Mouse (Mus musculus): ENCODE data around the gene Lypla2. TPM values are rescaled to one million over a fixed set of nuclear protein-coding genes. Genes with fewer than 3 reads are reported as not detected.

Gene Lypla2
- polyA plus RNA-seq, 1 experiment from 2014 or later = 73.0 TPM

DNA sequence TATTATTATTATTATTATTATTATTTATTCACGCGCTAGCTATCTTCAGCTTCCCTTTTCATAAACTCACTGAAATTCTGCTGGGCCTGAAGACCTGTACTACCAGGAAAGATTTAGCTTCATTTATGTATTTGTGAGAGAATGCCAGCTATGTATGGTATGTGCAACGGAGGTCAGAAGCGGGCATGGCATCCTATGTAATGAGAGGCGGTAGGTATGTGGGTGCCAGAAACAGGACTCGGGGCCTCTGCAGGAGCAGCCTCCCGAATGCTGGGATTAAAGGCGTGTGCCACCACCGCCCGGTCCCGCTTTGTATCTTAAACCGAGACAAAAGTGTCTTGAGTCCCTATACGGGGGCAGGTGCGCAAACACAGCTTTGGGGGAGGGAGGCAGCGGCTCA is 9.5 kb downstream of the Lypla2 start:
- Histone ChIP-seq H3K4me2 (peak overlapping the region; percentile 97), H3K9me3 (replicated peaks) (no peaks in the 10 kb centered on the region), H3K36me3 (peaks cover 55% of the 10 kb centered on the region), H3K4me3 (peak overlapping the region; percentile 79), H3K27ac (ENCODE audit: poor library complexity, severe bottlenecking) (peak overlapping the region; percentile 92), H3K27me3 (replicated peaks) (no peaks in the 10 kb centered on the region), H3K9ac (peak overlapping the region; percentile 81), H3K4me1 (replicated peaks) (peaks cover 17% of the 10 kb centered on the region)
- ATAC-seq (ENCODE audit: insufficient number of reproducible peaks, low FRiP score) = peak; percentile 27; the same call in 1 of the 2 replicates
- WGBS = 6% methylated on average over 15 of the region's 15 CpGs

DNA sequence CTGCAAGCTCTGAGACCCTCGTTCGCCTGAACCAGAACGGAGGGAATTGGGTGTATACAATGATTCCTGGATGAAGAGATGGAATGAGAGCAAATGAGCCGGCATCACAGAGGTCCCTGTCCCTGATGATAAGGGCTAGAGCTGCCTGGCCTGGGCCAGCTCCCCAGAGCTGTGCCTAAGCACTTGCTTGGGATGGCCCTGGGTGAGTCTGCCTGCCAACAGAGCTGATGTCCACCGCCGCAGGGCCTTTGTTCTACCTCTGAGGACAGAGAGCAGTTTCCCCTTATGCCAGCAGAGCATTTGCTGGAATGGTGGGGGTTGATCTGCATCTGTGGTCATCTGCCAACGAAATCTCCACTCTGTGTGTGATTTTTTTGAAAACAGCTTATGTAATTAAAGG is 10.2 kb downstream of the Lypla2 start:
- Histone ChIP-seq H3K36me3 (peaks cover 53% of the 10 kb centered on the region), H3K4me1 (replicated peaks) (peaks cover 17% of the 10 kb centered on the region), H3K27me3 (replicated peaks) (no peaks in the 10 kb centered on the region), H3K9ac (no peak overlapping the region), H3K4me3 (no peak overlapping the region), H3K9me3 (replicated peaks) (no peaks in the 10 kb centered on the region), H3K4me2 (no peak overlapping the region), H3K27ac (ENCODE audit: poor library complexity, severe bottlenecking) (no peak overlapping the region)
- ATAC-seq (ENCODE audit: insufficient number of reproducible peaks, low FRiP score) = no peak
- WGBS = 82% methylated on average over 7 of the region's 7 CpGs

DNA sequence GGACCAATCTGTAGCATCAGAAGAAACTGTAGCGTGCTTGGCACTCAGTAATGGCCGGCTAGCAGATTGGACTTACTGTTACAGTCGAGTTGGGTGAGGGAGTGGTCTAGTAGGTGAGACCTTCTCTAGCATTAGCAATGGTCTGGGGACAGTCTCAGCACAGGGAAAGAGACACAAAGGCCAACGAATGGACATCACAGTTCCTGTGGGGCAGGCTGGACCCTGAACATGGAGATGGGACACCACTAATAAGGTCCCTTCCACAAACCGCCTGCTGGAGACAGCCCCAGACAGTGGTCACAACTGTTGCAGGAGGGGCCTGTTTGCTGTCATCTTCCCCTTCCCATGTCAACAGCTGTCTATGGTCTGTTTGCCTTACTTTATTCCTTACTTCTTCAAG is 10.7 kb downstream of the Lypla2 start:
- H3K4me2 ChIP-seq = no peak overlapping the region
- peaks cover 17% of the 10 kb centered on the region for H3K4me1 ChIP-seq (replicated peaks)
- H3K27me3 ChIP-seq (replicated peaks) = no peaks in the 10 kb centered on the region
- H3K27ac ChIP-seq (ENCODE audit: poor library complexity, severe bottlenecking) = no peak overlapping the region
- no peak overlapping the region for H3K9ac ChIP-seq
- 87% methylated on average over 5 of the region's 5 CpGs for WGBS
- no peak for ATAC-seq (ENCODE audit: insufficient number of reproducible peaks, low FRiP score)
- H3K4me3 ChIP-seq = no peak overlapping the region
- no peaks in the 10 kb centered on the region for H3K9me3 ChIP-seq (replicated peaks)
- H3K36me3 ChIP-seq = peaks cover 50% of the 10 kb centered on the region

DNA sequence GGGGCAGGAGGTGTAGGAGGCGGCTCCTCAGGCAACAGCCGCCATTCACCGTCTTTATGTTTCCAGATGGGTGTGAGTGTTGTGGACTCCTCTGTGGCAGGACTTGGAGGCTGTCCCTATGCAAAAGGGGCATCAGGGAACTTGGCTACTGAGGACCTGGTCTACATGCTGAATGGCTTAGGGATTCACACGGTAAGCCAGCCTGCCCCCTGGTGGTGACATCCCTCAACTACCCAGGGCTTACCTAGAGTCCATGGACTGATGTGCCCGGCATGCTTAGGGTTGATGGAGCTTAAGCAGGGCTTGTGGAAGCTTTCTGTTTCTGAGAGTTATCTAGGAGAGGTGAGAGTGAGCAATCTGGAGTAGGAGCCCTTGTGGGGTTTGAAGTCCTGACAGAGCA is 11.7 kb downstream of the Lypla2 start:
- 24% methylated on average over 5 of the region's 5 CpGs for WGBS
- Histone ChIP-seq H3K27ac (ENCODE audit: poor library complexity, severe bottlenecking) (no peak overlapping the region), H3K4me1 (replicated peaks) (peaks cover 17% of the 10 kb centered on the region), H3K27me3 (replicated peaks) (no peaks in the 10 kb centered on the region), H3K4me3 (no peak overlapping the region), H3K4me2 (no peak overlapping the region), H3K9me3 (replicated peaks) (no peaks in the 10 kb centered on the region), H3K36me3 (peaks cover 50% of the 10 kb centered on the region), H3K9ac (no peak overlapping the region)
- no peak for ATAC-seq (ENCODE audit: insufficient number of reproducible peaks, low FRiP score)

DNA sequence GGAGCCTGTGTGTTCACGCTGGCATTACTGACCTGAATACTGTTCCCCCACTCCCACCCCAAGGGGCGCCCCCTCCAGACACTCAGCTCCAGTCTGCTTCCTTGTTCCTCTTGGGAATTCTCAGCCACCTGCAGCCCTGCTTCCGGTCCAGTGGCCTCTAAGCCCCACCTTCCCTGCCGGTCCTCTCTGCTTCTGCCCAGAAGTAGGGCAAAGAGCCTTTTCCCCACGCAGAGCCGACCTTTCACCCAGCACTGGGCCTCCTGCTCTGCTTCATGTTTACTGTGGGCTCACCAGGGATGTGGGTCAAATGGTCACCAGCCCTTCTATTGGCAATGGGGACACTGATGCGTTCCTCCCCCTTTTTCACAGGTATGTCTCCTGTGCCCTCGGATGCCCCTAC is 14.1 kb downstream of the Lypla2 start:
- peaks cover 64% of the 10 kb centered on the region for H3K36me3 ChIP-seq
- H3K9ac ChIP-seq = no peak overlapping the region
- no peak for ATAC-seq (ENCODE audit: insufficient number of reproducible peaks, low FRiP score)
- H3K4me1 ChIP-seq (replicated peaks) = peaks cover 3% of the 10 kb centered on the region; the same call in 1 of the 2 replicates
- H3K9me3 ChIP-seq (replicated peaks) = no peaks in the 10 kb centered on the region
- no peaks in the 10 kb centered on the region for H3K27me3 ChIP-seq (replicated peaks)
- H3K27ac ChIP-seq (ENCODE audit: poor library complexity, severe bottlenecking) = no peak overlapping the region
- no peak overlapping the region for H3K4me3 ChIP-seq
- H3K4me2 ChIP-seq = no peak overlapping the region
- WGBS = 65% methylated on average over 8 of the region's 8 CpGs

DNA sequence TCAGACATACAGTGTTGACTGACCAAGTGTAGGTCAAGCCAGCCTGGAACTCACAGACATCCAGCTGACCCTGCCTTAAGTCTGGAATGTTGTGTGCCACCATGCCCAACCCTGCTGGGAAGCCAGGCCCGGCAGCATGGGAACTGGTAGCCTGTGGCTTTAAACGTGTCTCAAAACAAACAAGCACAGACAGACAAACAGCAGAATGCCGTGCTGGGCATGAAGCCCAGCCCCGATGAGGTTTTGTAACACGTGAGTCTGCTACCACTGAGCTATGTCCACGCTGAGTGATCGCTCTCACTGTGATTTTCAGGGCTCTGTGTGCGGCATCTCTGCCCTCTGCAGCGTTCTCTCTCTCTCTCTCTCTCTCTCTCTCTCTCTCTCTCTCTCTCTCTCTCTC is 16.5 kb downstream of the Lypla2 start:
- H3K4me1 ChIP-seq (replicated peaks) = no peaks in the 10 kb centered on the region
- no peak overlapping the region for H3K4me3 ChIP-seq
- peaks cover 77% of the 10 kb centered on the region for H3K36me3 ChIP-seq
- no peak overlapping the region for H3K27ac ChIP-seq (ENCODE audit: poor library complexity, severe bottlenecking)
- no peaks in the 10 kb centered on the region for H3K27me3 ChIP-seq (replicated peaks)
- H3K4me2 ChIP-seq = no peak overlapping the region
- no peak overlapping the region for H3K9ac ChIP-seq
- no peak for ATAC-seq (ENCODE audit: insufficient number of reproducible peaks, low FRiP score)
- WGBS = 78% methylated on average over 9 of the region's 9 CpGs
- H3K9me3 ChIP-seq (replicated peaks) = peaks cover 10% of the 10 kb centered on the region; the same call in 1 of the 2 replicates

DNA sequence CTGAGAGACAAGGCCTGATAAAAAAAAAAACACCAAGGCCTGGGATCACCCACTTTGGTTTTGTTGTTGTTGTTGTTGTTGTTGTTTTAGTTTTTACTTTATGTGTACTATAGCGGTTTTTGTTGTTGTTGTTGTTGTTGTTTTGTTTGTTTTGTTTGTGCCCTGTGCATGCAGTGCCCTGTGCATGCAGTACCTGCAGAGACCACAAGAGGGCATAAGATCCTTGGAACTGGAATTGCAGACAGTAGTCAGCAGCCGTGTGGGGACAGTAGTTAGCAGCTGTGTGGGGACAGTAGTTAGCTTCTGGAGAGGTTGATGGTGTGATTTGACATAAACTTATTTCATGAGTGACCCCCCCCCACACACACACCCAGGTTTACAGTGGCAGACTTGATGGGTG is 18.2 kb downstream of the Lypla2 start:
- peaks cover 70% of the 10 kb centered on the region for H3K36me3 ChIP-seq
- H3K27ac ChIP-seq (ENCODE audit: poor library complexity, severe bottlenecking) = no peak overlapping the region
- H3K9ac ChIP-seq = no peak overlapping the region
- peaks cover 12% of the 10 kb centered on the region for H3K4me1 ChIP-seq (replicated peaks)
- ATAC-seq (ENCODE audit: insufficient number of reproducible peaks, low FRiP score) = no peak
- no peaks in the 10 kb centered on the region for H3K27me3 ChIP-seq (replicated peaks)
- peaks cover 10% of the 10 kb centered on the region; the same call in 1 of the 2 replicates for H3K9me3 ChIP-seq (replicated peaks)
- H3K4me3 ChIP-seq = no peak overlapping the region
- no peak overlapping the region for H3K4me2 ChIP-seq
- WGBS = 20% methylated on average over 2 of the region's 2 CpGs

DNA sequence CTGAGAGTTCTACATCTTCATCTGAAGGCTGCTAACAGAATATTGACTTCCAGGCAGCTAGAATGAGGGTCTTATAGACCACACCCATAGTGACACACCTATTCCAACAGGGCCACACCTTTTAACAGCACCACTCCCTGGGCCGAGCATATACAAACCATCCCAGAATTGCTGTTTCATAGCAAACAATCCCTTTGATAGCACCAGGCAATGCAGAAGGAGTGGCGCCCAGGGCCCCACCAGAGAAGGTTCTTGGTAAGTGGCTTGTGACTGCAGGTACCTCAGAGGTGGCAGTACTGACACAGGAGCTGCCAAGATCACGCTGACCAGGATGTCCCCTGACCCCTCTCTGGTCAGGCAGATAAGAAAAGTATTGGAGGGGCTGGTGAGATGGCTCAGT is 19.2 kb downstream of the Lypla2 start:
- Histone ChIP-seq H3K9ac (no peak overlapping the region), H3K4me2 (no peak overlapping the region), H3K27ac (ENCODE audit: poor library complexity, severe bottlenecking) (no peak overlapping the region), H3K36me3 (peaks cover 62% of the 10 kb centered on the region), H3K9me3 (replicated peaks) (peaks cover 10% of the 10 kb centered on the region; the same call in 1 of the 2 replicates), H3K4me1 (replicated peaks) (peaks cover 20% of the 10 kb centered on the region), H3K27me3 (replicated peaks) (no peaks in the 10 kb centered on the region), H3K4me3 (no peak overlapping the region)
- no peak for ATAC-seq (ENCODE audit: insufficient number of reproducible peaks, low FRiP score)
- WGBS = 82% methylated on average over 3 of the region's 3 CpGs

DNA sequence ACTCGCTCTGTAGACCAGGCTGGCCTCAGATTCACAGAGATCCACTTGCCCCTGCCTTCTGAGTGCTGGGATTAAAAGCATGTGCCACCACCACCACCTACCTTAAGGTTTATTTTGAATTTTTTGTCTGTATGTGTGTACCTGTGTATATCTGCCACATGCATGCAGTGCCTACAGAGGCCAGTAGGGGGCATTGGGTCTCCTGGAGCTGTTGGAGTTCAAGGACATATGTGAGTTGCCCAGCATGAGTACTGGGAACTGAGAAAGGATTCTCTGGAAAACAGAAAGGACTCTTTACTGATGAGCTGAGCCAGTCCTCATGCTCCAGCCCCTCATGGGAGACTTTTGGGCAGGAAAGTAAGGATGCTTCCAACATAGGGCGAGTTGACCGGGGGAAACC is 20.9 kb downstream of the Lypla2 start:
- Histone ChIP-seq H3K27ac (ENCODE audit: poor library complexity, severe bottlenecking) (no peak overlapping the region), H3K4me3 (no peak overlapping the region), H3K4me2 (no peak overlapping the region), H3K9me3 (replicated peaks) (peaks cover 10% of the 10 kb centered on the region; the same call in 1 of the 2 replicates), H3K4me1 (replicated peaks) (peaks cover 23% of the 10 kb centered on the region), H3K27me3 (replicated peaks) (no peaks in the 10 kb centered on the region), H3K9ac (no peak overlapping the region), H3K36me3 (peaks cover 51% of the 10 kb centered on the region)
- 88% methylated on average over 3 of the region's 3 CpGs for WGBS
- no peak for ATAC-seq (ENCODE audit: insufficient number of reproducible peaks, low FRiP score)

DNA sequence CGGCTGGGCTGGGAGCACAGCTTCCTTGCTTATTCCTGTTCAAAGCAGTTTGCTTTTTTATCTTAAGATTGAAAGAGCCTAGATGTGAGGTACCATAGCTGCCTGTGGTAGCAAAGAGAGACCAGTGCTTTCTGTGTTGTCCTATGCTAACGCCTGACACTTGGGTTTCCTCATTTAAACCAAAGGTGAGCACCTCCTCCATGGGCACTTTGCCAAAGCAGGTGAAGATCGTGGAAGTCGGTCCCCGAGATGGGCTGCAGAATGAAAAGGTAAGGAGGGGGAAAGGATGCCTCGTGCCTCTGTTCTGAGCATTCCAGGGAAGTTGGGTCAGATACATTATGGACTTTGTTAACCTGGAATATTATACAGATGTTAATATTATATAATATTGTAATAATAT is 22.1 kb downstream of the Lypla2 start:
- Histone ChIP-seq H3K27me3 (replicated peaks) (no peaks in the 10 kb centered on the region), H3K4me3 (no peak overlapping the region), H3K27ac (ENCODE audit: poor library complexity, severe bottlenecking) (peak overlapping the region; percentile 44), H3K36me3 (peaks cover 39% of the 10 kb centered on the region), H3K9me3 (replicated peaks) (peaks cover 10% of the 10 kb centered on the region; the same call in 1 of the 2 replicates), H3K4me1 (replicated peaks) (peaks cover 30% of the 10 kb centered on the region), H3K9ac (no peak overlapping the region), H3K4me2 (no peak overlapping the region)
- ATAC-seq (ENCODE audit: insufficient number of reproducible peaks, low FRiP score) = no peak
- WGBS = 81% methylated on average over 6 of the region's 6 CpGs

DNA sequence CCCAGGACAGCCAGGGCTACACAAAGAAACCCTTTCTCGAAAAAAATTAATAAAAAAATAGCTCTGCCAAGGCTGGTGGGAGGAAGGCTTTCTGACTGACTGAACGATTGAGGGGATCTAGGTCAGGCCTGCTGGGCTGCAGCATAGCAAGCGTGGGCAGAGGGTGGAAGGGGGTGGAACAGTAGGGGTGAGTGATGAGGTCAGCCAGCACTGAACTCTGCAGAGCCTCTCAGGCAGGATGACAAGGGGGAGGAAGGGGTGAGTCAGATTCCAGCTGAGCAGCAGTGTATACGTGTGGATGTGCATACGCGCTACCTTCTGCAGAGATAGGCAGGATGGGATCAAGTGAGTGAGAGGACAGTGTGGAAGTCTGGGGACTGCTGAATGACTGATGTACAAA is 22.5 kb downstream of the Lypla2 start:
- H3K9ac ChIP-seq = no peak overlapping the region
- H3K4me1 ChIP-seq (replicated peaks) = peaks cover 30% of the 10 kb centered on the region
- ATAC-seq (ENCODE audit: insufficient number of reproducible peaks, low FRiP score) = peak; percentile 23
- H3K36me3 ChIP-seq = peaks cover 35% of the 10 kb centered on the region
- H3K27ac ChIP-seq (ENCODE audit: poor library complexity, severe bottlenecking) = peak overlapping the region; percentile 44; the same call in 1 of the 2 replicates
- WGBS = 48% methylated on average over 6 of the region's 6 CpGs
- H3K9me3 ChIP-seq (replicated peaks) = peaks cover 10% of the 10 kb centered on the region; the same call in 1 of the 2 replicates
- H3K4me3 ChIP-seq = no peak overlapping the region
- H3K4me2 ChIP-seq = no peak overlapping the region
- H3K27me3 ChIP-seq (replicated peaks) = no peaks in the 10 kb centered on the region

DNA sequence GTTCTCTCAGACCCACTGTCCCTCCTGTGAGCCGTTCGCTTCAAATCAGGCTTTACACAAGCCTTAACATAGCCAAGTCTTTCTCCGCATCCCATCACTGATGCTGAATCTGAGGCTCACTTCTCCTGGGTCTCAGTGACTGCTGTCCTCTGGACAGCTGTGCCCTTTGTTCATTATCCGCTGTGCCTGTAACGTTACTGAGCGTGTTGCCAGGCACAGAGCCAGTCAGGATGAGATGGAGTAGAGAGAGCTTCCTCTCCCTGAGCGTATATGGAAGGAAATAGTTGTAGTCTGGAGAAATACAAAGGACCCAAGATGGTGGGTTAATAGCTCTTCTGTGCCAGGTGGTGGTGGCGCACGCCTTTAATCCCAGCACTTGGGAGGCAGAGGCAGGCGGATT is 23.0 kb downstream of the Lypla2 start:
- no peak overlapping the region for H3K9ac ChIP-seq
- H3K27me3 ChIP-seq (replicated peaks) = no peaks in the 10 kb centered on the region
- no peak for ATAC-seq (ENCODE audit: insufficient number of reproducible peaks, low FRiP score)
- H3K4me3 ChIP-seq = no peak overlapping the region
- peak overlapping the region; percentile 50 for H3K27ac ChIP-seq (ENCODE audit: poor library complexity, severe bottlenecking)
- no peak overlapping the region for H3K4me2 ChIP-seq
- H3K36me3 ChIP-seq = peaks cover 32% of the 10 kb centered on the region
- peaks cover 30% of the 10 kb centered on the region for H3K4me1 ChIP-seq (replicated peaks)
- H3K9me3 ChIP-seq (replicated peaks) = peaks cover 10% of the 10 kb centered on the region; the same call in 1 of the 2 replicates
- WGBS = 78% methylated on average over 10 of the region's 10 CpGs
